Mouse (Mus musculus) E14TG2a.4 (cell line): Measurements from ENCODE around the gene Tmem132b.

Source experiments
- CTCF ChIP-seq: conservative IDR thresholded peaks from 2 replicates; pipeline ENCODE4 v1.5.1; 2014; ENCODE audit warnings: low read length
- NANOG ChIP-seq: IDR thresholded peaks from 2 replicates; pipeline ENCODE4 v1.6.1; 2014; ENCODE audit warnings: borderline replicate concordance, low read length, mixed read lengths

- TF ChIP-seq CTCF (no peak), NANOG (no peak)
Observed at GRCm38 (mm10) chr5:125492379-125493092, 39.0 kb upstream of the Tmem132b start.
